Mouse (Mus musculus): ENCODE measurements around the gene R3hdm2. TPM values are rescaled to one million over a fixed set of nuclear protein-coding genes. Genes with fewer than 3 reads are reported as not detected.

Gene R3hdm2
- polyA plus RNA-seq, 1 experiment = 122 TPM

DNA sequence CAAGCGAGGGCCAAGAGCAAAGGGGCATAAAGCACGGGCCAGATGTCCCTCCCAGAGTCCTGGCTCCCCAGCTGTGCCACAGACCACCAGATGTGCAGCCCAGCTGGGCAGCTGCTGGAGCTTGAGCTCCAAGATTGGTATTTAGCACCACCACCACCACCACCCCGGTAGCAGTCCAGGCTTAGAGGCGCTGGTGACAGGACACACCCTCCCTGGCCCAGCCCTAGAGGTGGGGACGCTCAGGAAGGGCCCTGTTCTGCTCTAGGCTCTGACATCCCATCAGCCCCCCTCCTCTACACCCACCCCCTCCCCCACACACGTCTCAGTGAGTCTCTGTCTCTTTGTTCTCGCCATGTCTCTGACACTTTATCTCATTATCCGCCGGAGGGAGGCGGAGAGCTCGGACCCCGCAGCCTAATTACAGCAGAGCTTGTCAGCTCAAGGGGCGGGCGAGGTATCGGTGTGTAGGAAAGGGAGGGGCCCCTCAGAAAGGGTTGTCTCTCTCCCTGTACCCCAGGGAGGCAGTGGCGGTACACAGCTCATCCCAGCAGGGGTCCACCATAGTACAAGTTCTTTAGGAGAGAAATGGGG, 133.5 kb downstream of the R3hdm2 start:
- no peak overlapping the region for H3K27ac ChIP-seq (ENCODE audit: insufficient read depth, low read length)
- no peaks in the 10 kb centered on the region for H3K27me3 ChIP-seq (ENCODE audit: control insufficient read depth, insufficient read depth, low read length, poor library complexity, severe bottlenecking)
- H3K36me3 ChIP-seq (ENCODE audit: control insufficient read depth, insufficient read depth, low read length, poor library complexity, severe bottlenecking) = peaks cover 4% of the 10 kb centered on the region
- H3K4me1 ChIP-seq (ENCODE audit: control insufficient read depth, insufficient read depth, low read length) = peaks cover 10% of the 10 kb centered on the region
- peak overlapping the region; percentile 20; the same call in 1 of the 2 replicates for H3K4me3 ChIP-seq (ENCODE audit: low read depth, low read length)
- H3K9me3 ChIP-seq (replicated peaks; ENCODE audit: control insufficient read depth, insufficient read depth, low read length, poor library complexity, severe bottlenecking) = no peaks in the 10 kb centered on the region
- TF ChIP-seq POLR2A (IDR thresholded peaks at IDR 0.05; ENCODE audit: insufficient read depth, low read length) = no peak
- TF ChIP-seq CTCF (IDR thresholded peaks at IDR 0.05; ENCODE audit: low read depth, low read length) = no peak
- TF ChIP-seq EP300 (IDR thresholded peaks at IDR 0.05; ENCODE audit: insufficient read depth, low read depth, low read length) = no peak
- H3K9ac ChIP-seq (ENCODE audit: low read depth, poor library complexity, severe bottlenecking) = no peak overlapping the region

- Histone ChIP-seq H3K27ac (ENCODE audit: insufficient read depth, low read length) (no peak overlapping the region), H3K4me1 (ENCODE audit: control insufficient read depth, insufficient read depth, low read length) (peaks cover 10% of the 10 kb centered on the region), H3K4me3 (ENCODE audit: low read depth, low read length) (peak overlapping the region; percentile 7; the same call in 1 of the 2 replicates), H3K9me3 (replicated peaks; ENCODE audit: control insufficient read depth, insufficient read depth, low read length, poor library complexity, severe bottlenecking) (no peaks in the 10 kb centered on the region), H3K36me3 (ENCODE audit: control insufficient read depth, insufficient read depth, low read length, poor library complexity, severe bottlenecking) (peaks cover 4% of the 10 kb centered on the region), H3K9ac (ENCODE audit: low read depth, poor library complexity, severe bottlenecking) (no peak overlapping the region), H3K27me3 (ENCODE audit: control insufficient read depth, insufficient read depth, low read length, poor library complexity, severe bottlenecking) (no peaks in the 10 kb centered on the region)
- TF ChIP-seq EP300 (IDR thresholded peaks at IDR 0.05; ENCODE audit: insufficient read depth, low read depth, low read length) (no peak), POLR2A (IDR thresholded peaks at IDR 0.05; ENCODE audit: insufficient read depth, low read length) (no peak), CTCF (IDR thresholded peaks at IDR 0.05; ENCODE audit: low read depth, low read length) (no peak)
Measured at GRCm38 (mm10) chr10:127514111-127514698, 134.1 kb downstream of the R3hdm2 start.

GRCm38 (mm10) chr10:127514764-127515163, 134.6 kb downstream of the R3hdm2 start, which contains the start of gene Ndufa4l2:
Gene Ndufa4l2, plus strand, starts transcription at chr10:127514967.
- H3K4me1 ChIP-seq (ENCODE audit: control insufficient read depth, insufficient read depth, low read length) = peaks cover 10% of the 10 kb centered on the region
- peak within 1 kb of the TSS; percentile 68 for H3K4me3 ChIP-seq (ENCODE audit: low read depth, low read length)
- no peak within 1 kb of the TSS for H3K27ac ChIP-seq (ENCODE audit: insufficient read depth, low read length)
- H3K9me3 ChIP-seq (replicated peaks; ENCODE audit: control insufficient read depth, insufficient read depth, low read length, poor library complexity, severe bottlenecking) = no peaks in the 10 kb centered on the region
- H3K27me3 ChIP-seq (ENCODE audit: control insufficient read depth, insufficient read depth, low read length, poor library complexity, severe bottlenecking) = no peaks in the 10 kb centered on the region
- no peak within 1 kb of the TSS for H3K9ac ChIP-seq (ENCODE audit: low read depth, poor library complexity, severe bottlenecking)
- H3K36me3 ChIP-seq (ENCODE audit: control insufficient read depth, insufficient read depth, low read length, poor library complexity, severe bottlenecking) = peaks cover 9% of the 10 kb centered on the region
- TF ChIP-seq CTCF (IDR thresholded peaks at IDR 0.05; ENCODE audit: low read depth, low read length) = no peak
- no peak for TF ChIP-seq POLR2A (IDR thresholded peaks at IDR 0.05; ENCODE audit: insufficient read depth, low read length)
- TF ChIP-seq EP300 (IDR thresholded peaks at IDR 0.05; ENCODE audit: insufficient read depth, low read depth, low read length) = no peak

- Histone ChIP-seq H3K36me3 (ENCODE audit: control insufficient read depth, insufficient read depth, low read length, poor library complexity, severe bottlenecking) (peaks cover 9% of the 10 kb centered on the region), H3K27ac (ENCODE audit: insufficient read depth, low read length) (no peak overlapping the region), H3K4me3 (ENCODE audit: low read depth, low read length) (peak overlapping the region; percentile 68), H3K9ac (ENCODE audit: low read depth, poor library complexity, severe bottlenecking) (no peak overlapping the region), H3K9me3 (replicated peaks; ENCODE audit: control insufficient read depth, insufficient read depth, low read length, poor library complexity, severe bottlenecking) (no peaks in the 10 kb centered on the region), H3K27me3 (ENCODE audit: control insufficient read depth, insufficient read depth, low read length, poor library complexity, severe bottlenecking) (no peaks in the 10 kb centered on the region), H3K4me1 (ENCODE audit: control insufficient read depth, insufficient read depth, low read length) (peaks cover 8% of the 10 kb centered on the region)
- TF ChIP-seq EP300 (IDR thresholded peaks at IDR 0.05; ENCODE audit: insufficient read depth, low read depth, low read length) = no peak
- TF ChIP-seq CTCF (IDR thresholded peaks at IDR 0.05; ENCODE audit: low read depth, low read length) = no peak
- no peak for TF ChIP-seq POLR2A (IDR thresholded peaks at IDR 0.05; ENCODE audit: insufficient read depth, low read length)
Measured at GRCm38 (mm10) chr10:127515271-127515982, 135.3 kb downstream of the R3hdm2 start.

DNA sequence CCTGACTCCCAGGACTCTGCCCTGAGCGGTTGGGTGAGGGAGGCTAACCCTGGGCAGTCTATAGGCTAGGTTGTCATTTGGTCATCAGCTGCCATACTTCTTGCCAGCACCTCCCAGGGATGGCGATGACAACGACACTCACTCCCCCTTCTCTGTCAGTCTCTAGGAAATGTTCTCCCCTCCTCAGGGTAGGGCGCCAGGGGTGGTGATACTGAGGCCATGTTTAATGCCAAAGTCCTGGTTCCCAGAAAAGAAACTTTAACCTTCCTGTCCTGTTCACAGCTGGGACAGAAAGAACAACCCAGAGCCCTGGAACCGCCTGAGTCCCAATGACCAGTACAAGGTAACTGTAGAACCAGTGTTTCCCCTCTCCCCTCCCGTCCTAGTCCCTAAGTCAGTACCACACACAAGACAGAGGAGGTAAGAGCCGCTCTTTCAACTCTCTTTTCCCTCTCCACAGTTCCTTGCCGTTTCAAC, 135.9 kb downstream of the R3hdm2 start:
- no peak overlapping the region for H3K27ac ChIP-seq (ENCODE audit: insufficient read depth, low read length)
- H3K9ac ChIP-seq (ENCODE audit: low read depth, poor library complexity, severe bottlenecking) = no peak overlapping the region
- H3K4me3 ChIP-seq (ENCODE audit: low read depth, low read length) = peak overlapping the region; percentile 2; the same call in 1 of the 2 replicates
- TF ChIP-seq POLR2A (IDR thresholded peaks at IDR 0.05; ENCODE audit: insufficient read depth, low read length) = no peak
- H3K9me3 ChIP-seq (replicated peaks; ENCODE audit: control insufficient read depth, insufficient read depth, low read length, poor library complexity, severe bottlenecking) = no peaks in the 10 kb centered on the region
- H3K4me1 ChIP-seq (ENCODE audit: control insufficient read depth, insufficient read depth, low read length) = peaks cover 7% of the 10 kb centered on the region
- no peaks in the 10 kb centered on the region for H3K27me3 ChIP-seq (ENCODE audit: control insufficient read depth, insufficient read depth, low read length, poor library complexity, severe bottlenecking)
- peaks cover 9% of the 10 kb centered on the region for H3K36me3 ChIP-seq (ENCODE audit: control insufficient read depth, insufficient read depth, low read length, poor library complexity, severe bottlenecking)
